Mouse (Mus musculus) olfactory bulb, adult 2 months (tissue): ENCODE data around the gene Stx17. TPM values are rescaled to one million over a fixed set of nuclear protein-coding genes. Genes with fewer than 3 reads are reported as not detected.

Source experiments
- H3K27ac ChIP-seq: fragments of 200-500 bp; 2 replicates; pipeline ENCODE4 v1.5.1; 2012; ENCODE audit warnings: low read depth, low read length; ENCODE audit not compliant: insufficient read depth
- H3K4me1 ChIP-seq: fragments of 200-500 bp; 2 replicates; pipeline ENCODE4 v1.6.1; 2012; ENCODE audit warnings: low read length; ENCODE audit not compliant: control insufficient read depth, insufficient read depth
- H3K4me3 ChIP-seq: fragments of 200-500 bp; 2 replicates; pipeline ENCODE4 v1.5.1; 2012; ENCODE audit warnings: mild to moderate bottlenecking, low read depth, low read length, moderate library complexity; ENCODE audit not compliant: insufficient read depth
- CTCF ChIP-seq: fragments of 200-500 bp; IDR thresholded peaks from 2 replicates; pipeline ENCODE4 v1.5.1; 2012; ENCODE audit warnings: low read depth, mild to moderate bottlenecking, low read length, moderate library complexity; ENCODE audit not compliant: insufficient read depth
- POLR2A ChIP-seq: fragments of 200-500 bp; IDR thresholded peaks from 2 replicates; pipeline ENCODE4 v1.6.1; 2012; ENCODE audit warnings: mild to moderate bottlenecking, low read depth, low read length, moderate library complexity; ENCODE audit not compliant: insufficient read depth
- WGBS: fragments of 180-500 bp; shearing (Covaris S2); methylation state at CpG from one replicate; pipeline ENCODE4 v1.1.7; 2018; 5-methylcytosine and 5-hydroxymethylcytosine counted together
- polyA plus RNA-seq: library from polyadenylated mRNA; stranded (reverse); fragments of >200 nt; gene quantifications from 2 replicates; pipeline ENCODE4 v1.2.4, GENCODE M21; 2012; ENCODE audit warnings: low replicate concordance; ENCODE audit not compliant: missing spikeins, insufficient read depth, insufficient read length

Gene Stx17
- polyA plus RNA-seq, 1 experiment, result not detected

GRCm38 (mm10) chr4:48197925-48198324 is 73.2 kb downstream of the Stx17 start:
- Histone ChIP-seq H3K27ac (no peak overlapping the region), H3K4me3 (no peak overlapping the region), H3K4me1 (no peaks in the 10 kb centered on the region)
- WGBS, result 87% methylated on average over 3 of the region's 3 CpGs
- TF ChIP-seq POLR2A, result no peak
- TF ChIP-seq CTCF, result no peak

- H3K4me1 ChIP-seq, result no peaks in the 10 kb centered on the region
- no peak overlapping the region for H3K27ac ChIP-seq
- no peak for TF ChIP-seq POLR2A
- TF ChIP-seq CTCF, result no peak
- 75% methylated on average over 8 of the region's 8 CpGs for WGBS
- no peak overlapping the region for H3K4me3 ChIP-seq
Measured at GRCm38 (mm10) chr4:48198447-48198846, 73.7 kb downstream of the Stx17 start.

- Histone ChIP-seq H3K4me1 (no peaks in the 10 kb centered on the region), H3K27ac (no peak overlapping the region), H3K4me3 (no peak overlapping the region)
- TF ChIP-seq POLR2A, result no peak
- 86% methylated on average over 4 of the region's 4 CpGs for WGBS
Measured at GRCm38 (mm10) chr4:48203564-48203963, 78.8 kb downstream of the Stx17 start.

- Histone ChIP-seq H3K4me1 (no peaks in the 10 kb centered on the region), H3K27ac (no peak overlapping the region), H3K4me3 (no peak overlapping the region)
- 34% methylated on average over 2 of the region's 2 CpGs for WGBS
- no peak for TF ChIP-seq CTCF
Measured at GRCm38 (mm10) chr4:48225173-48225572, 100.5 kb downstream of the Stx17 start.

- WGBS, result 27% methylated on average over 3 of the region's 3 CpGs
- no peak overlapping the region for H3K4me3 ChIP-seq
Measured at GRCm38 (mm10) chr4:48225604-48226003, 100.9 kb downstream of the Stx17 start.

GRCm38 (mm10) chr4:48226800-48227199 is 102.1 kb downstream of the Stx17 start:
- no peaks in the 10 kb centered on the region for H3K4me1 ChIP-seq
- no peak overlapping the region for H3K4me3 ChIP-seq
- 68% methylated on average over 3 of the region's 3 CpGs for WGBS
- H3K27ac ChIP-seq, result no peak overlapping the region
- TF ChIP-seq POLR2A (no peak), CTCF (no peak)

More at GRCm38 (mm10) chr4:48225604-48226003, 100.9 kb downstream of the Stx17 start:
- no peaks in the 10 kb centered on the region for H3K4me1 ChIP-seq
- TF ChIP-seq CTCF (no peak), POLR2A (no peak)
- no peak overlapping the region for H3K27ac ChIP-seq

Other genes starting within 250 kb of the Stx17 start
- gene Nr4a3, start 79.8 kb upstream of the Stx17 start, polyA plus RNA-seq, result not detected in 2 replicates
- 659 TPM in 1 of 2 replicates, not detected in the other for gene Erp44, start 154.6 kb downstream of the Stx17 start, polyA plus RNA-seq
- gene Invs, start 154.8 kb downstream of the Stx17 start, polyA plus RNA-seq, result not detected in 2 replicates